Mouse (Mus musculus) forebrain, embryonic 13.5 days (tissue): ENCODE data around the gene Nmnat3. TPM values are rescaled to one million over a fixed set of nuclear protein-coding genes. Genes with fewer than 3 reads are reported as not detected.

Experiments
- ATAC-seq: fragments of 200-750 bp; cut with Nextera tagmentation; 2 replicates; pipeline ENCODE4 v1.8.0; 2017
- H3K27ac ChIP-seq: fragments of 300-500 bp; sonication (generic); 2 replicates; pipeline ENCODE4 v1.5.1; 2015; ENCODE audit warnings: inconsistent platforms, mild to moderate bottlenecking, moderate library complexity
- H3K27me3 ChIP-seq: fragments of 300-500 bp; sonication (generic); 2 replicates; pipeline ENCODE4 v1.6.1; 2015; ENCODE audit warnings: mild to moderate bottlenecking, inconsistent platforms
- H3K36me3 ChIP-seq: fragments of 300-500 bp; sonication (generic); 2 replicates; pipeline ENCODE4 v1.6.1; 2015; ENCODE audit warnings: mild to moderate bottlenecking, inconsistent platforms; ENCODE audit not compliant: poor library complexity, severe bottlenecking
- H3K4me1 ChIP-seq: fragments of 300-500 bp; sonication (generic); 2 replicates; pipeline ENCODE4 v1.6.1; 2015; ENCODE audit warnings: inconsistent platforms
- H3K4me2 ChIP-seq: fragments of 300-500 bp; sonication (generic); 2 replicates; pipeline ENCODE4 v1.6.1; 2015; ENCODE audit warnings: inconsistent platforms, mild to moderate bottlenecking, moderate library complexity
- H3K4me3 ChIP-seq: fragments of 300-500 bp; sonication (generic); 2 replicates; pipeline ENCODE4 v1.5.1; 2015; ENCODE audit warnings: mild to moderate bottlenecking, inconsistent platforms
- H3K9ac ChIP-seq: fragments of 300-500 bp; sonication (generic); 2 replicates; pipeline ENCODE4 v1.6.1; 2015; ENCODE audit warnings: mild to moderate bottlenecking, inconsistent platforms
- H3K9me3 ChIP-seq: fragments of 300-500 bp; sonication (generic); replicated peaks from 2 replicates; pipeline ENCODE4 v1.6.1; 2016; ENCODE audit warnings: inconsistent platforms
- WGBS: fragments of 180-500 bp; shearing (Covaris S2); methylation state at CpG from one replicate; pipeline ENCODE4 v1.1.7; 2015; 5-methylcytosine and 5-hydroxymethylcytosine counted together
- polyA plus RNA-seq: library from polyadenylated mRNA; unstranded; fragments of >200 nt; fragmentation: Nextera tagmentation; extraction: Ambion mirVana; gene quantifications from 2 replicates; pipeline ENCODE4 v1.2.1, GENCODE M21; 2015

The Nmnat3 gene
- polyA plus RNA-seq, 1 experiment from 2014 or later: 2.3 TPM

DNA sequence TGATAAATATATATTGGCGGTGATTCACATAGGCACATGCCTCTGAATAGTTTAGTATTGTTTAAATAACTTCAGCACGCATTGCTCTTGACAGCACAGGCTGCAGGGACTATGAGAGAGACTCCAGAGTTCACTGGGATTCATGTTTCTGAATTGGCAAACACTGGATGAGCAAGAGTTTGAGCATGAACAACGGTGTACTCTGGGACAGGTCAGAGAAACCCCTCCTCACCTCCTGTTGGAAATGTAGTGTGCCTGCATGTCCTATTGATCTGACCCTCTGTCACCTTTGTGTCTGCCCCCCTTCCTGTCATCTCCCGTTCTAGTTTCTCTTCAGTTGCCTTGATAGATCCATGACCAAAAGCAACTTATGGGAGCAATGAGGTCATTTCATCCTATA lies 128.2 kb downstream of the Nmnat3 start:
- no peak for ATAC-seq
- no peak overlapping the region for H3K4me3 ChIP-seq
- H3K36me3 ChIP-seq: no peaks in the 10 kb centered on the region
- H3K9ac ChIP-seq: no peak overlapping the region
- H3K27me3 ChIP-seq: no peaks in the 10 kb centered on the region
- no peak overlapping the region for H3K4me2 ChIP-seq
- WGBS: 84% methylated on average over 4 of the region's 4 CpGs
- H3K27ac ChIP-seq: no peak overlapping the region
- no peaks in the 10 kb centered on the region for H3K4me1 ChIP-seq
- peaks cover 5% of the 10 kb centered on the region; the same call in 1 of the 2 replicates for H3K9me3 ChIP-seq

DNA sequence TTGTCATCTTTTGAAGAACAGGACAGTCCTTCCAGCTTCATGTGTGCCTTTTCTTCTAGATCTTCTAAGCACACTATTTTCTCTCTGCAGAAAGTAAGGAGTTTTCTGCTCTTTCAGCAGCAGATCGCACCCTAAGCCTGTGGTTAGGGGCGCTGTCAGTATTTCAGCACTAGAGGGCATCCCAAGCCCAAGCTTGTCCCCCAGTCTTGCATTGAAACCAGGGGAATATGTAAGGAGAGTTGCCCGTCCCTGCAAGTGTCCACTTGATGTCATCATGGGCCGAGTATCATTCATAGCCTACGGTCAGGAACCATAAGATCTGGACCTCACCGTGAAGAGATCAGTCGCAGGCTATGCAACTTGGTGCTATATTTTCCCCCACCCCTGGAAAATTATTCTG lies 130.7 kb downstream of the Nmnat3 start:
- WGBS: 49% methylated on average over 7 of the region's 7 CpGs
- Histone ChIP-seq H3K27me3 (peaks cover 10% of the 10 kb centered on the region; the same call in 1 of the 2 replicates), H3K4me3 (no peak overlapping the region), H3K36me3 (no peaks in the 10 kb centered on the region), H3K27ac (no peak overlapping the region), H3K4me1 (no peaks in the 10 kb centered on the region), H3K9ac (no peak overlapping the region), H3K9me3 (peaks cover 5% of the 10 kb centered on the region; the same call in 1 of the 2 replicates), H3K4me2 (no peak overlapping the region)
- ATAC-seq: peak; percentile 43; the same call in 1 of the 2 replicates

- Histone ChIP-seq H3K27me3 (peaks cover 14% of the 10 kb centered on the region; the same call in 1 of the 2 replicates), H3K4me2 (no peak overlapping the region), H3K4me1 (no peaks in the 10 kb centered on the region), H3K36me3 (no peaks in the 10 kb centered on the region), H3K27ac (no peak overlapping the region), H3K9ac (no peak overlapping the region), H3K4me3 (no peak overlapping the region), H3K9me3 (peaks cover 5% of the 10 kb centered on the region; the same call in 1 of the 2 replicates)
- 95% methylated on average over 3 of the region's 3 CpGs for WGBS
- no peak for ATAC-seq
These were observed 131.1 kb downstream of the Nmnat3 start for GRCm38 (mm10) chr9:98418346-98418745.

DNA sequence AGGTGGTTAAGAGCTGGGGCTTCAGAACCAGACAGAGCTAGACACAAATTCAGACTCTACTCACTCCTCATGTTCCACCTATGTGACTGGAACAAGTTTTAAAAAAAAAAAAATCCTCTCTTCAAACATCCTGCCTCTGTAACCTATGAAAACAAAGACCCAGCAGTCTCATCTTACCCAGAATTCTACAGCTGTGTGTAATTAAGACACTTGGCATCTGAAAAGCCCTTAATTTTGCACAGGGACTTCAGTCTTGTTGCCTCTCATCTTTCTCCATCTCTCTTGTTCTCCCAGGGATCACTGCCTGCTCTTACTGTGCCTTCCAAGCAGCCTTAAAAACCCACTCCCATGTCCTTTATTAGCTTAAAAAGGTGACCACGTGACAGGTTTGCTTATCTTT lies 133.4 kb downstream of the Nmnat3 start:
- Histone ChIP-seq H3K4me3 (no peak overlapping the region), H3K27me3 (peaks cover 28% of the 10 kb centered on the region), H3K9ac (no peak overlapping the region), H3K4me2 (no peak overlapping the region), H3K27ac (no peak overlapping the region), H3K4me1 (peaks cover 13% of the 10 kb centered on the region), H3K9me3 (peaks cover 5% of the 10 kb centered on the region; the same call in 1 of the 2 replicates), H3K36me3 (no peaks in the 10 kb centered on the region)
- ATAC-seq: no peak
- 64% methylated on average over 1 of the region's 1 CpGs for WGBS

DNA sequence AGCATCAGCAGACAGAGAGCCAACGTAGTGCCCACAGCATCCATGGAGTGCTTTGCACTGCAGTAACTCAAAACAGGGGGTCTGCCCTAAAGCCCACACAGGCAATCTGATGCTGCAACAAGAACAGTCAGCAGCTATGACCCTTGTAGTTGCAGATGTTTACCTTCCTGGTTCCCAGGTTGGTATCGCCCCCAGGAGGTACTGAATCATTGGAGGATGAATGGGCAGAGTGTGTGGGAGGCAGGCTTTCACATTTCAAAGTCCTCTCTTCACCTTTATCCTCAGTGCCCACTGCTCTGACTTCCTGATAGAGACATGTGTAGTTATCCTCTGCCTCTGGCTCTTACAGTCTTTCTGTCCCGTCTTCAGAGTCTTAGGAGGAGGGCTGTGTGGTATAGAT lies 134.7 kb downstream of the Nmnat3 start:
- Histone ChIP-seq H3K9me3 (peaks cover 2% of the 10 kb centered on the region; the same call in 1 of the 2 replicates), H3K4me2 (no peak overlapping the region), H3K36me3 (no peaks in the 10 kb centered on the region), H3K4me3 (no peak overlapping the region), H3K4me1 (peaks cover 25% of the 10 kb centered on the region), H3K27me3 (peaks cover 40% of the 10 kb centered on the region), H3K9ac (no peak overlapping the region), H3K27ac (no peak overlapping the region)
- no peak for ATAC-seq
- 66% methylated on average over 3 of the region's 3 CpGs for WGBS

DNA sequence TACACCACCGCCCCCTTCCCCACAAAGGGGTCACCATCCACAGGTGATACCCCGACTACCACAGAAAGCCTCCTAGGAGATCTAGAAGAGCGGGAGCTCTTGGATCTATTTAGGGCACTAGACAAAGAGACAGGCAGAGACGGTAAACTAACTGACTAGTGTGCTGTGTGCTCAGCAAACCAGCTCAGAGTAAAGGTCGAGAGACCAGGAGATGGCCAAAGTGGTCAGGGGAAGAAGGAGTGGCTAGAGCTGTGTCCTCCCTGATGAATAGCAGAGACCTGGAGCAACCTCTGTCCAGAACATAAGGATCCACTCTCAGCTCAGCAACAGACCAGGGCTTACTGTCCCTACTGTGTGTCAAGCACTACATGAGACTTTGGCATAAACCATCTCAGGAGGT lies 135.4 kb downstream of the Nmnat3 start, which contains the start of gene Rbp1:
TSS of gene Rbp1 (plus strand) at position 306 of the 400 bp plus-strand sequence.
- Histone ChIP-seq H3K9ac (no peak within 1 kb of the TSS), H3K4me1 (peaks cover 27% of the 10 kb centered on the region), H3K4me3 (no peak within 1 kb of the TSS), H3K36me3 (no peaks in the 10 kb centered on the region), H3K9me3 (no peaks in the 10 kb centered on the region), H3K4me2 (no peak within 1 kb of the TSS), H3K27me3 (peaks cover 42% of the 10 kb centered on the region), H3K27ac (no peak within 1 kb of the TSS)
- ATAC-seq: no peak
- WGBS: 89% methylated on average over 5 of the region's 5 CpGs

DNA sequence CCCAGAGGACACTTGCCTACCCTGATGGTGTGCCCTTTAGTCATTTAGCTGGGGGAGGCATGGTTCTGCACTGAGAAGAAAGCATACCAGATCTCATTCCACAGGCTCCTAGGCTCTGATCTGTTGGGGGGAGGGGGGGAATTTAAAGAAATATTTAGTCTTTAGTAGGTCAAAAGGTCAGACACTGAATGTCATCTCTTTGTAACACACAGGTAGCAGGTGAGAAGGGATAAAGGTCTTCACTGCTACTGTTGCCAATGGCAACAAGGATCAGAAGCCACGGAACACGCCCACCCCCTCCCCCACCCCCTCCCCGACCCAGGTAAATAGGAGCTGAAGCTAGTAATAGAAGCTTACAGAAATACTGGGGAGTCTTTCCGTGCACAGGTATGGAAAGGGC lies 136.5 kb downstream of the Nmnat3 start:
- H3K27me3 ChIP-seq: peaks cover 45% of the 10 kb centered on the region
- 12% methylated on average over 4 of the region's 4 CpGs for WGBS
- no peaks in the 10 kb centered on the region for H3K36me3 ChIP-seq

GRCm38 (mm10) chr9:98424291-98424690 lies 137.1 kb downstream of the Nmnat3 start:
- H3K4me1 ChIP-seq: peaks cover 39% of the 10 kb centered on the region
- H3K4me3 ChIP-seq: peak overlapping the region; percentile 57
- H3K27ac ChIP-seq: no peak overlapping the region
- WGBS: 2% methylated on average over 8 of the region's 8 CpGs
- ATAC-seq: no peak
- peaks cover 45% of the 10 kb centered on the region for H3K27me3 ChIP-seq
- peak overlapping the region; percentile 73 for H3K4me2 ChIP-seq
- H3K9ac ChIP-seq: peak overlapping the region; percentile 70
- no peaks in the 10 kb centered on the region for H3K36me3 ChIP-seq
- no peaks in the 10 kb centered on the region for H3K9me3 ChIP-seq

More for the DNA sequence above, 136.5 kb downstream of the Nmnat3 start:
- no peak for ATAC-seq
- Histone ChIP-seq H3K4me2 (no peak overlapping the region), H3K27ac (no peak overlapping the region), H3K4me3 (no peak overlapping the region), H3K9me3 (no peaks in the 10 kb centered on the region), H3K9ac (no peak overlapping the region), H3K4me1 (peaks cover 33% of the 10 kb centered on the region)

- no peaks in the 10 kb centered on the region for H3K36me3 ChIP-seq
- peaks cover 44% of the 10 kb centered on the region for H3K4me1 ChIP-seq
- no peaks in the 10 kb centered on the region for H3K9me3 ChIP-seq
- no peak overlapping the region for H3K27ac ChIP-seq
- peaks cover 45% of the 10 kb centered on the region for H3K27me3 ChIP-seq
- peak overlapping the region; percentile 57 for H3K4me3 ChIP-seq
- peak overlapping the region; percentile 70 for H3K9ac ChIP-seq
- H3K4me2 ChIP-seq: peak overlapping the region; percentile 73
- under 1% methylated on average over 42 of the region's 42 CpGs for WGBS
- ATAC-seq: peak; percentile 70
These were observed 137.5 kb downstream of the Nmnat3 start for GRCm38 (mm10) chr9:98424725-98425210.

DNA sequence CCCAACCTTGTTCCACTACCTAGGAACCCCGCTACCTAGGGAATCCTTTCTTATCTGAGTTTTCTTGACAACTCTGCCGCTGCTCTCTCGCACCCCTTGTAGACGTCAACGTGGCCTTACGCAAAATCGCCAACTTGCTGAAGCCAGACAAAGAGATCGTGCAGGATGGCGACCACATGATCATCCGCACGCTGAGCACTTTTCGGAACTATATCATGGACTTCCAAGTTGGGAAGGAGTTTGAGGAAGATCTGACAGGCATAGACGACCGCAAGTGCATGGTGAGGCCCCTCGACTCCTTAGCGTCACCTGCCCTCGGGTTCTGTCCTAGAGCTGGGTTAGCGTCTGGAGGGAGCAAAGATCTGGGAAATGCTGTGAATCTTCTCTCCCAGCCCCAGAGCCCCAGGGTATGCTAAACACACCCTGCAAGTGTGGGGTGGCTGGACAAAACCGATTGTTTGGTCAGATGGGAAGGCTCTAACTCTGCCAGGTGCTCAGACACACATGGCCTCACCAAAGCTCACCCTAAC lies 138.2 kb downstream of the Nmnat3 start:
- peak overlapping the region; percentile 70 for H3K9ac ChIP-seq
- peaks cover 48% of the 10 kb centered on the region for H3K4me1 ChIP-seq
- H3K27ac ChIP-seq: no peak overlapping the region
- H3K27me3 ChIP-seq: peaks cover 45% of the 10 kb centered on the region
- H3K4me2 ChIP-seq: peak overlapping the region; percentile 73
- H3K9me3 ChIP-seq: no peaks in the 10 kb centered on the region
- H3K4me3 ChIP-seq: peak overlapping the region; percentile 57
- no peaks in the 10 kb centered on the region for H3K36me3 ChIP-seq
- ATAC-seq: no peak; the same call in 1 of the 2 replicates
- WGBS: 8% methylated on average over 19 of the region's 19 CpGs

DNA sequence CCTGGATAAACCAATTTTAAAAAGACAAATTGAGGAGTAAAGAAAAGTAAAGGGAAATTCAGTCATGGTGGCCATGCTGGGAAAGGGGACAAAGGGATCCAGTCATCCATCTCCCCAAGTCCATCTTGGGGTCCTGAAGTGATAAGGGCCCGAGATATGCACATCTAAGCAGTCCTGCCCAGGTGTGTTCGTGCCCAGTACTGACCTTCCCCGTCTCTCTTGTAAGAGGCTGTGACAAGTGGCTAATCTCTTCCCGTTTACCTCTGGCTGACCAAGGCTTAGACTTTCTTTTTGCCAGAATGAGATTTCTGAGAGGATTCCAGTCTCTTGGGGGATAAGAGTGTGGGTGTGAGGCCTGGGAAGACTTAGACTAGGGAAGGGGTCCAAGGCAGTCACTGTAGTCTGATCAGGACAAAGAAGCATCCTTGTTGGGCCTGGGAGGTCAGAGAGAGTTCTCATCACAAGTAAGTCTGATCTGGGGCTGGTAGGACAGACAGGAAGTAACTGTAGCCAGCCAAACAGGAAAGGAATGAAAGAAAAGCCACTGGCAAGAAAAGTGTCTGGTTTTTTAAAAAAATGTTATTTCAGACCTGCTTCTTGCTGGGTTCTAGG lies 140.8 kb downstream of the Nmnat3 start:
- Histone ChIP-seq H3K4me3 (no peak overlapping the region), H3K36me3 (peaks cover 3% of the 10 kb centered on the region; the same call in 1 of the 2 replicates), H3K27ac (no peak overlapping the region), H3K4me1 (peaks cover 52% of the 10 kb centered on the region), H3K9me3 (no peaks in the 10 kb centered on the region), H3K4me2 (peak overlapping the region; percentile 73), H3K9ac (no peak overlapping the region), H3K27me3 (peaks cover 38% of the 10 kb centered on the region)
- no peak for ATAC-seq
- WGBS: 70% methylated on average over 4 of the region's 4 CpGs

DNA sequence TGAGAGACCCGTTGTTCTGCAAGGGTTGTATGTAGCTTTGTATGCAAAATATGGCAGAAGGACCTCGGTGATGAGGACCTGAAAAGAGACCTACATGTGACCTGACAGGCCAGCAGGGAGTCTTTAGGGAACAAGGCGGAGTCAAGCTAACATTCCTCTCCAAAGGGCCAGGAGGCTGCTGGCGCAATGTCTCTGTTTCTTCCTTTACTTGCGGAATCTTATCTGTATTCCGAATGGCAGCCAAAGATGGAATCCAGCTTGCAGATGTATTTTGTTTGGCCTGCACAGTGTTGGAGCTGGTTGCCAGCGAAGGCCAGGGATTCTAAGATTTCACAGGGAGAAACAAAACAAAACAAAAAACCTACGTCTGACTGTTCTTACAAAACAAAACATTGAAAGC lies 141.5 kb downstream of the Nmnat3 start:
- Histone ChIP-seq H3K27ac (no peak overlapping the region), H3K4me2 (peak overlapping the region; percentile 73; the same call in 1 of the 2 replicates), H3K9me3 (no peaks in the 10 kb centered on the region), H3K36me3 (peaks cover 3% of the 10 kb centered on the region; the same call in 1 of the 2 replicates), H3K27me3 (peaks cover 36% of the 10 kb centered on the region), H3K4me3 (no peak overlapping the region), H3K4me1 (peaks cover 58% of the 10 kb centered on the region), H3K9ac (no peak overlapping the region)
- ATAC-seq: no peak
- 71% methylated on average over 8 of the region's 8 CpGs for WGBS
